Mouse (Mus musculus) hindbrain, embryonic 14.5 days (tissue): ENCODE measurements around the gene Cnbp. TPM values are rescaled to one million over a fixed set of nuclear protein-coding genes. Genes with fewer than 3 reads are reported as not detected.

ENCODE experiments used
- ATAC-seq: fragments of 200-750 bp; cut with Nextera tagmentation; 2 replicates; pipeline ENCODE4 v1.8.0; 2017; ENCODE audit warnings: moderate number of reproducible peaks, mild to moderate bottlenecking, moderate TSS enrichment, moderate library complexity; ENCODE audit not compliant: low FRiP score
- DNase-seq: peaks from one replicate; pipeline ENCODE4 v3.0.0-alpha.2; 2015; ENCODE audit warnings: low spot score
- H3K27ac ChIP-seq: fragments of 300-500 bp; sonication (generic); 2 replicates; pipeline ENCODE4 v1.5.1; 2014; ENCODE audit warnings: mild to moderate bottlenecking, moderate library complexity
- H3K27me3 ChIP-seq: fragments of 300-500 bp; sonication (generic); 2 replicates; pipeline ENCODE4 v1.6.1; 2014; ENCODE audit warnings: mild to moderate bottlenecking, low read length, mixed read lengths; ENCODE audit not compliant: control insufficient read depth, insufficient read depth
- H3K36me3 ChIP-seq: fragments of 300-500 bp; sonication (generic); replicated peaks from 2 replicates; pipeline ENCODE4 v1.6.1; 2014; ENCODE audit not compliant: control insufficient read depth, insufficient read depth
- H3K4me1 ChIP-seq: fragments of 300-500 bp; sonication (generic); replicated peaks from 2 replicates; pipeline ENCODE4 v1.6.1; 2014; ENCODE audit warnings: antibody characterized with exemption, low read length, mixed read lengths; ENCODE audit not compliant: control insufficient read depth, insufficient read depth
- H3K4me2 ChIP-seq: fragments of 300-500 bp; sonication (generic); replicated peaks from 2 replicates; pipeline ENCODE4 v1.6.1; 2014; ENCODE audit warnings: mild to moderate bottlenecking, moderate library complexity
- H3K4me3 ChIP-seq: fragments of 300-500 bp; sonication (generic); replicated peaks from 2 replicates; pipeline ENCODE4 v1.5.1; 2014; ENCODE audit warnings: mild to moderate bottlenecking, low read length
- H3K9ac ChIP-seq: fragments of 300-500 bp; sonication (generic); 2 replicates; pipeline ENCODE4 v1.6.1; 2014
- H3K9me3 ChIP-seq: fragments of 300-500 bp; sonication (generic); 2 replicates; pipeline ENCODE4 v1.6.1; 2016; ENCODE audit warnings: low read length; ENCODE audit not compliant: control insufficient read depth
- WGBS: fragments of 180-500 bp; shearing (Covaris S2); extraction: QIAGEN DNeasy Blood & Tissue Kit; methylation state at CpG from one replicate; pipeline ENCODE4 v1.1.7; 2014; 5-methylcytosine and 5-hydroxymethylcytosine counted together
- polyA plus RNA-seq: library from polyadenylated mRNA; unstranded; fragments of >200 nt; fragmentation: Nextera tagmentation; extraction: Ambion mirVana; gene quantifications from 2 replicates; pipeline ENCODE4 v1.2.1, GENCODE M21; 2014

The Cnbp gene
- polyA plus RNA-seq, 1 experiment from 2014 or later = 555 TPM

GRCm38 (mm10) chr6:87839797-87840341, 11.0 kb downstream of the Cnbp start:
- WGBS = 65% methylated on average over 11 of the region's 11 CpGs
- Histone ChIP-seq H3K4me1 (peaks cover 16% of the 10 kb centered on the region), H3K9ac (peak overlapping the region; percentile 73; the same call in 1 of the 2 replicates), H3K36me3 (peaks cover 47% of the 10 kb centered on the region), H3K27me3 (no peaks in the 10 kb centered on the region), H3K4me3 (no peak overlapping the region), H3K4me2 (no peak overlapping the region), H3K9me3 (no peaks in the 10 kb centered on the region), H3K27ac (no peak overlapping the region)
- DNase-seq = no peak
- no peak for ATAC-seq

- H3K4me1 ChIP-seq = peaks cover 16% of the 10 kb centered on the region
- no peaks in the 10 kb centered on the region for H3K9me3 ChIP-seq
- H3K36me3 ChIP-seq = peaks cover 47% of the 10 kb centered on the region
- peak within 1 kb of the TSS; percentile 83 for H3K9ac ChIP-seq
- no peaks in the 10 kb centered on the region for H3K27me3 ChIP-seq
- H3K27ac ChIP-seq = peak within 1 kb of the TSS; percentile 96
- DNase-seq = peak; percentile 98
- H3K4me2 ChIP-seq = peak within 1 kb of the TSS; percentile 90
- peak within 1 kb of the TSS; percentile 68 for H3K4me3 ChIP-seq
- ATAC-seq = peak; percentile 98
- under 1% methylated on average over 46 of the region's 46 CpGs for WGBS
These were observed 12.2 kb downstream of the Cnbp start, which contains the start of gene Isy1 for GRCm38 (mm10) chr6:87838551-87839197. TSS of gene Isy1 (minus strand) at chr6:87838798.

GRCm38 (mm10) chr6:87835695-87836094, 15.2 kb downstream of the Cnbp start, which contains the start of gene Gm45140:
TSS of gene Gm45140 (minus strand) at chr6:87835795.
- no peak for ATAC-seq
- no peaks in the 10 kb centered on the region for H3K27me3 ChIP-seq
- WGBS = 95% methylated on average over 7 of the region's 7 CpGs
- peaks cover 16% of the 10 kb centered on the region for H3K4me1 ChIP-seq
- H3K4me2 ChIP-seq = no peak within 1 kb of the TSS
- no peak within 1 kb of the TSS for H3K27ac ChIP-seq
- no peak within 1 kb of the TSS for H3K9ac ChIP-seq
- H3K36me3 ChIP-seq = peaks cover 51% of the 10 kb centered on the region
- H3K4me3 ChIP-seq = no peak within 1 kb of the TSS
- no peak for DNase-seq
- H3K9me3 ChIP-seq = no peaks in the 10 kb centered on the region

- H3K4me3 ChIP-seq = no peak overlapping the region
- no peaks in the 10 kb centered on the region for H3K27me3 ChIP-seq
- H3K4me2 ChIP-seq = no peak overlapping the region
- no peak overlapping the region for H3K9ac ChIP-seq
- 99% methylated on average over 2 of the region's 2 CpGs for WGBS
- no peak for DNase-seq
- no peaks in the 10 kb centered on the region for H3K4me1 ChIP-seq
- ATAC-seq = no peak
- no peak overlapping the region for H3K27ac ChIP-seq
- H3K36me3 ChIP-seq = peaks cover 100% of the 10 kb centered on the region
- no peaks in the 10 kb centered on the region for H3K9me3 ChIP-seq
These were observed 30.5 kb downstream of the Cnbp start for GRCm38 (mm10) chr6:87820366-87820765.

GRCm38 (mm10) chr6:87814486-87814885, 36.4 kb downstream of the Cnbp start:
- no peak overlapping the region for H3K4me2 ChIP-seq
- DNase-seq (no peak), ATAC-seq (no peak)
- no peaks in the 10 kb centered on the region for H3K27me3 ChIP-seq
- H3K4me3 ChIP-seq = no peak overlapping the region
- WGBS = 94% methylated on average over 5 of the region's 5 CpGs
- H3K9me3 ChIP-seq = no peaks in the 10 kb centered on the region
- no peak overlapping the region for H3K27ac ChIP-seq
- no peak overlapping the region for H3K9ac ChIP-seq
- peaks cover 12% of the 10 kb centered on the region for H3K4me1 ChIP-seq
- H3K36me3 ChIP-seq = peaks cover 60% of the 10 kb centered on the region

GRCm38 (mm10) chr6:87812656-87813055, 38.2 kb downstream of the Cnbp start:
- no peak overlapping the region for H3K27ac ChIP-seq
- H3K4me1 ChIP-seq = peaks cover 12% of the 10 kb centered on the region
- H3K4me3 ChIP-seq = peak overlapping the region; percentile 57; the same call in 1 of the 2 replicates
- H3K9me3 ChIP-seq = no peaks in the 10 kb centered on the region
- H3K9ac ChIP-seq = peak overlapping the region; percentile 74
- peak overlapping the region; percentile 74 for H3K4me2 ChIP-seq
- H3K27me3 ChIP-seq = no peaks in the 10 kb centered on the region
- WGBS = 97% methylated on average over 1 of the region's 1 CpGs
- ATAC-seq (no peak), DNase-seq (no peak)
- H3K36me3 ChIP-seq = peaks cover 41% of the 10 kb centered on the region

GRCm38 (mm10) chr6:87811675-87812338, 39.1 kb downstream of the Cnbp start, which contains the start of gene Rab43:
TSS of gene Rab43 (minus strand) at chr6:87812164.
- peak within 1 kb of the TSS; percentile 40; the same call in 1 of the 2 replicates for H3K27ac ChIP-seq
- 0% methylated on average over 53 of the region's 56 CpGs for WGBS
- no peaks in the 10 kb centered on the region for H3K27me3 ChIP-seq
- peak within 1 kb of the TSS; percentile 74 for H3K4me2 ChIP-seq
- peaks cover 33% of the 10 kb centered on the region for H3K36me3 ChIP-seq
- peak within 1 kb of the TSS; percentile 74 for H3K9ac ChIP-seq
- H3K9me3 ChIP-seq = no peaks in the 10 kb centered on the region
- H3K4me3 ChIP-seq = peak within 1 kb of the TSS; percentile 57
- peak; percentile 96 for ATAC-seq
- H3K4me1 ChIP-seq = peaks cover 12% of the 10 kb centered on the region
- DNase-seq = peak; percentile 82

GRCm38 (mm10) chr6:87810713-87811669, 39.9 kb downstream of the Cnbp start:
- peak overlapping the region; percentile 40; the same call in 1 of the 2 replicates for H3K27ac ChIP-seq
- H3K9ac ChIP-seq = peak overlapping the region; percentile 74
- H3K36me3 ChIP-seq = peaks cover 25% of the 10 kb centered on the region
- no peaks in the 10 kb centered on the region for H3K9me3 ChIP-seq
- DNase-seq (peak; percentile 50), ATAC-seq (peak; percentile 27)
- H3K4me1 ChIP-seq = peaks cover 12% of the 10 kb centered on the region
- 1% methylated on average over 77 of the region's 77 CpGs for WGBS
- H3K4me3 ChIP-seq = peak overlapping the region; percentile 57
- H3K4me2 ChIP-seq = peak overlapping the region; percentile 74
- H3K27me3 ChIP-seq = no peaks in the 10 kb centered on the region
